Mouse (Mus musculus) heart, postnatal 4 days (tissue): Measurements from ENCODE around the gene Msh5. TPM values are rescaled to one million over a fixed set of nuclear protein-coding genes. Genes with fewer than 3 reads are reported as not detected.

Source experiments
- DNase-seq: peaks from one replicate; pipeline ENCODE4 v3.0.0; 2021
- total RNA-seq, 2 experiments: library from RNA; stranded (reverse); gene quantifications; 2 replicates each; pipeline ENCODE4 v1.2.3; 2021

Msh5 gene
- total RNA-seq, 2 experiments from 2014 or later: 4.0 to 6.5 TPM

DNA sequence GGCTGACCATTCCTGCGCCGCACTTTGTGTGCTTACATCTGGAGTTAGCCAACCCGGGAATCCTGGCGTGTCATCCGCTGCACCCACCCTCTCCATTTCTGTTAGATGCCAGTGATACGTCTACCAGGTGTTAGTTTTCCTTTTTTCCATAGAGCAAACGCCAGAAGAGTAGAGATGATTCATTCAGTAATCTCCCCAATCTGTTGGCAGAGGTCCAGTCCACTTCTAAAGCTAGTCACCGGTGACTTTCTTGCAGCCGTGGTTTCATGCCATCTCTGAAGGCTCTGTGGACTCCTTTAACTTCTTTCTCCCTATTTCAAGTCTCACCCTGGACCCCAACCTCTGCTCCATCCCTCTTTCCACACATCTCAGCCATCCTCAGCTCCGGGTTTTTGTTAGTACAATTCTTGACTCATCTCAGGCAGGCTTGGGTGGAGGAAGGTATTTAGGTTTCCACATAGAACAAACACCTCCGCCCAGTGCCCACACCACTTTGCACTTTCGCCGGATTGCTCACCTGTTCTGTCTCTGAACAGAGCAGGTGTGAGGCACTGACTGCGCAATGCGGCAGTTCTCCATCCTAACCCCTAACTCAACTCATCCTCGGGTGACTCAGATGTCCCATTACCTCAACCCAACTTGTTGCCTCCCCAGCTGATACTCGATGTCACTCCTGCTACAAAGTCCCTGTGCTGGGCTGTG lies 21.8 kb upstream of the Msh5 start:
- no peak for DNase-seq

DNA sequence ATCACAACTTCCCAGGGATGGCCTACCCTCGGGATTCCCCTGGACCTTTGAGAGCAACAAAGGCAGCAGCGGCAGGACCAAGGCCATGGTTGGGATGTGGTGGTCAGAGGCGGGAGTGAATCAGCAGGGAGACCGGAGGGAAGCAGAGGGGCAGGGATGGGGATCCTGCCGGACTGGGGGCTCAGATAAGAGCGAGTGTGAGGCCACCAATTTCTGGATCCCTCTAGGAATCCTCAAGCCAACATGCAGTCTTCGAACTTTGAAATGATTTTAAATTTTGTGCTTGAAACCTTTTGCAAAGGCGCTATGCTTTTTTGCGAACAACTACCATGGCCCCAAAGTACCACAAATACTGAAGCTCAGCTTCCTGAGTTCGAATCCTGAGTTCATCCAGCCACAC lies 19.5 kb upstream of the Msh5 start, which contains the start of gene Mpig6b:
Mpig6b (minus strand) TSS at position 101 of the 400 bp plus-strand sequence.
- no peak for DNase-seq

DNA sequence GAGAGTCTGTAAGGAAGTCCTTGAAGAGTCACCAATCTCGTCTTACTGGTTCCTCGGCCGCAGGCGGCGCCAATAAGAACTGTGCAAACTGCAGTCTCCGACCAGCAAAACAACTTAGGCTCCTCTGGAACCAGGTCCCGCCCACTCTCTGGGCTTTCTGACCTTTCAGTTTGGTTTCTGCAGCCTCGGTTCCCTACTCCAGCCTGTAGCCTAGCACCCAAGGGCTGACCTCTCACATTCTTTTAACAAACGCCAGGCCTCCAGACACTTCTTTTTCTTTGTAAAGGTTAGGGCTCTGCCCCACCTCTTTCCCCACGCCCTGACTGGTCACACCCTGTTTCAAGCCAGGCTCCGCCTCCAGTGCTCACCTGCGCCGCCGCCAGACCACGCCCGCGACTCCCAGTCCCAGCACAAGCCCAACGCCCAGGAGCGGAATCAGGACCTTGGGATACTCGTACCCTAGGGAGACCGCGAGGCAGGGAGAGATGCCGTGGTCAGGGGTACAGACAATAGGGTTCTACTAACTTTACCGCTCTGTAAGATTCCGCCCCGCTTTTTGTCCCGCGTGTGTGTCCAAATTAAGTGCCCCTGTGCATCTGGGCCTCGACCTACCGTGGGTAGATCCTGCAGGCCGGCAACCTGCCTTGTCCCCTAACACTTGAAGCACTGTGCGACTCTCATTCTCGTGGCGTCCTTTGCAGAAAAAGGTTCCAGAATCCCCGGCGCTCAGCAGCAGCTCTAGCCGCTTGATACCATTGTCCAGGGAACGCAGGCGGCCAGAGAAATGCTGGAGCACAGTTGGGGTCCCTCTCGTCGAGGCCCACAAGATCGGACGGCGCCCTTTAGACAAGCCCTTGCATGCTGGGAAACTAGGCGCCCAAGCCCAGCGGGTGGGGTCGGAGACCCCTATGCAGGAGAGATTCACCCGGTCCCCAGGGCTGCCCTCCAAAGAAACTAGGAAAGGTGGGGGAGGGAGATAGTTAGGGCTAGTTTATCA lies 18.7 kb upstream of the Msh5 start, which contains the start of gene Ly6g6c:
Ly6g6c (plus strand) TSS at position 438 of the 997 bp plus-strand sequence.
- peak; percentile 40 for DNase-seq

- no peak for DNase-seq
Measured at GRCm38 (mm10) chr17:35064378-35064877, 17.9 kb upstream of the Msh5 start.

DNA sequence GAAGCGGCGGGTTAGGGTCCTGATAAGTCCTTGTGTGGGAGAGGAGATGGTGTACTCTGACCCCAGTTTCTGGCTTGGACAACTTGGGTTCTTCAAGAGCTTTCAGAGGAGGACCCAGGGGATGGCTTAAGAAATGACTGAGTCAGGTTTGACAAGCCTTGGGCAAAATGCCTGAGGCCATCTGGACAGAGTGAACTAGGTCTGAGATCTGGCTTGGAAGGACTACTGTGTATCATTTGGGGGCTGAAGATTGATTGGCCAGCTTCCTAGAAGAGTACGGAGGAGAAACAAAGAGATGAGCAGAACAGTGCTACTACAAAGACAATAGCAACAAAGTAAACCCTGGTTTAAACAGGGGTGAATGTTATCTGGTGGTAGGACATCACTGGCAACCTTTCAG lies 16.9 kb upstream of the Msh5 start:
- peak; percentile 53 for DNase-seq

GRCm38 (mm10) chr17:35061299-35061698 lies 14.8 kb upstream of the Msh5 start:
- no peak for DNase-seq

DNA sequence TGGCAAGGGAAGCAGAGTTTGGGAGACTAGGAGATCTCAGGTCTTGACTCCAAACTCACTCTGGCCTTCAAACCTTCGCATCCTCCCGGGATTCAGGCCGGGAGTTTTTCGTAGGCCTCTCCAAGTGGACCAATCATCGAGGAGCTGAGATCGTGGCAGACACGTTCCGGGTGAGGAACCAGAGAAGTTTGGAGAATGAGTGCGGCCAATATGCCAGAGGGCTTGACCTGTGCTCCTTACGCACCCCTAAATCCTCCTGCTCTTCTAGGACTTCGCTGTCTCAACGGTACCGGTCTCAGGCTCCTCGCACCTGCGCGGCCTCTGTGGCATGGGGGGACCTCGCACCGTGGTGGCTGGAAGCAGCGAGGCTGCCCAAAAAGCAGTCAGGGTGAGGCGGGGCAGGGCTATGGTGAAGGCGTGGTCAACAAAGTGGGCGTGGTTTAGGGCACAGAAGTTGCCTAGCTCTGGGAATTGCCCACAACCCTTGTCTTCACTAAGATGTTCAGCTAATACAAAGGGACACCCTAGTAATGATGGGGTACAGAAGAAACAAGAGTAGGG lies 14.3 kb upstream of the Msh5 start:
- DNase-seq: peak; percentile 50

DNA sequence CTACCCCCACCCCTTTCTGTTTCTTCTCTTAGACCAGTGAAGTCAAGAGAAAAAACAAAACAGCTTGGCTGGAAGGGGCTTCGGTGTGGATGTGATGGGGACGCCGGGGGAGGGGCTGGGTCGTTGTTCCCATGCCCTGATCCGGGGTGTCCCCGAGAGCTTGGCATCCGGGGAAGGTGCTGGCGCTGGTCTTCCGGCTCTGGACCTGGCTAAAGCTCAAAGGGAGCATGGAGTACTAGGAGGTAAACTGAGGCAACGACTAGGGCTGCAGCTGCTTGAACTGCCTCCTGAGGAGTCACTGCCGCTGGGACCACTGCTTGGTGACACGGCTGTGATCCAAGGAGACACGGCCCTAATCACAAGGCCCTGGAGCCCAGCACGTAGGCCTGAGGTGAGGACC lies 13.5 kb upstream of the Msh5 start:
- DNase-seq: no peak

- DNase-seq: peak; percentile 97
Measured at GRCm38 (mm10) chr17:35058911-35059892, 12.7 kb upstream of the Msh5 start, which contains the start of gene Ddah2. TSS of gene Ddah2 (plus strand) at chr17:35059035.

- DNase-seq: no peak
Measured at GRCm38 (mm10) chr17:35058316-35058715, 11.8 kb upstream of the Msh5 start.

DNA sequence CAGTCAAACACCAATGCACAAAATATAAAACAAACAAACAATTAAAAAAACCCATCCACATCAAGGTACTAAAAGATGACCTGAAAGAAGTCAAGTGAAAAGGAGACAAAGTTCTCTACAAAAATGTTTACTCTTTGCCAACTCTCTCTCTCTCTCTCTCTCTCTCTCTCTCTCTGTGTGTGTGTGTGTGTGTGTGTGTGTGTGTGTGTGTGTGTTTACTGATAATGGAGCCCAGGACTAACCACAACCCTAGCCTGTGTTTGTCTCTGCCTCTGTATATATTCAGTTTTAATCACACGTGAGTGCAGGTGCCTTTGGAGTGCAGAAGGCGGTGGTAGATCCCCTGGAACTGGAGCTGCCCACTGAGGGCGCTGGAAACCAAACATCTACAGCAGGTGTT lies 10.5 kb upstream of the Msh5 start:
- no peak for DNase-seq

DNA sequence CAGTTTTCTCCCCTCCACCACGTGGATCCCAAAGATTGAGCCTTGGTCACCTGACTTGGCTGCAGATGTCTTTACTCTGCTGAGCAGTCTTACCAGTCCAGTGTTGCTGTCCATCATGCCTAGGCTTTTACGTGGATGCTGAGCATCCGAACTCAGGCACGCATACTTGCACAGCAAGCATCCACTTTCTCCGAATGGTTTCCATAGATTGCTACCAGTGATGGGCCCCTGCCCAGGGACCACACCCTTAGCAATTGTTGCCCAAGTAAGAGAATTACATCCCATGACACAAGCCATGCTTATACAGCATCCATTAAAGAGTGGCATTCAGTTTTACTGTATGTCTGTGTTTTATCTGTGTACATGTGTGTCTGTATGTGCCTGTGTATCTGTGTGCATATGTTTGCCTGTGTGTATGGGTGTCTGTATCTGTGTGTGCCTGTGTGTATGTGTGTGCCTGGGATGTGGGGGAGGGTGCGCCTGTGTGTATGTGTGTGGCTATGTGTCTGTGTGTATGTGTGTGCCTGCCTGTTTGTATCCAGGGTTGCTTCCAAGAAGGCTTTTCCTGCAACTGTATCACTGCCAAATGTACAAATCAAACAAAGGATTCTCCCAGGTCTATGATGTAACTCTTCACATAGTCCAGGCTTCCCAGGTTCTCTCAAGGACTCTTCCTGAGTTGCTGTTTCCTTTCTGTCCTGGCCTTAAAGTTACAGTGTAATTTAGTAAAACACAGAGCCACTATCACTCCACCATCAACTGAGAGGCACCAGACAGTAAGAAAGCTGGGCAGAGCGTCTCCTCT lies 9.3 kb upstream of the Msh5 start:
- no peak for DNase-seq

GRCm38 (mm10) chr17:35052271-35052798 lies 5.8 kb upstream of the Msh5 start:
- DNase-seq: no peak

DNA sequence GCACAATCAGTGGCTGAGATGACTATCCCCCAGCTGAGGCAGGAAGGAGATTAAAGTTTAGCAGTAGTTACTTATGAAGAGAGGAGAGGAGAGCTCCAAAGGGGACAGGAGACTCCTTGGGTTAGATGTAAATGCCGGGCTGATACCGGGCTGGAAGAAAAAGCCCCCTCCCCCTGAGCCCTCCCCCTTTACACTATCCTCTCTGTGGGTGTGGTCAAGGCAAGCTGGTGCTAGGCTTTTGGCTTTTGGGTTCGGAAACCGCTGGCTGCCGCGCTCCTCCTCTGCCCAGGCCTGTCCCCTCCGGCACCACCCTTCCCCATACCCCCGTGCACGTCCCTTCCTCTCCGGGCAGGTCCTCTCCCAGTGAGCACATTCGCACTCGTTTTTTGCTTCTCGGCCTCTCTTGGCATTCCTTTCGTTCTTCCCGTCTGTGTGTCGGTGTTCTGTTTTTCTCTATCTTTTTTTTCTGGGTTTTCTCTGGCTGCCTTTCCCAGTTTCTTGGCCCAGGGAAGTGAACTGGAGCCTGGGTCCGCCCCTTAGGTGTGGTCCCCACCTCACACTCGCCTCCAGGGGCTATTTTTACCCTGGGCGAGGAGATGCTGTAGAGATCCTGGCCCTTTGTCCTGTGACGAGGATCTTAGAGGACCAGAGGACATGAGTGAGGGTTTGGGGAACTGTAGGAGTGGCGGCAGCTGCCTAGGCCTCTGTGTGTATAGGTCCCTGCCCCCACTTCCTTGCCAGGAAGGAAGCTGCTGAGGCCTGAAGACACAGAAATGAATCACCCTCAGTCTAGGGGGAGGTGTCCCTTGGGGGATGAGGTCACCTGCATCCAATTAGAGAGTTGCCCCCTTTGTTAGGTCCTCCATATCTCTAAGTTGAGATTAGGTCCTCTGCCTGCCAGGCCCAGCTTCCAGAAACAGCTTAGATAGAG lies 4.9 kb upstream of the Msh5 start:
- DNase-seq: peak; percentile 89

DNA sequence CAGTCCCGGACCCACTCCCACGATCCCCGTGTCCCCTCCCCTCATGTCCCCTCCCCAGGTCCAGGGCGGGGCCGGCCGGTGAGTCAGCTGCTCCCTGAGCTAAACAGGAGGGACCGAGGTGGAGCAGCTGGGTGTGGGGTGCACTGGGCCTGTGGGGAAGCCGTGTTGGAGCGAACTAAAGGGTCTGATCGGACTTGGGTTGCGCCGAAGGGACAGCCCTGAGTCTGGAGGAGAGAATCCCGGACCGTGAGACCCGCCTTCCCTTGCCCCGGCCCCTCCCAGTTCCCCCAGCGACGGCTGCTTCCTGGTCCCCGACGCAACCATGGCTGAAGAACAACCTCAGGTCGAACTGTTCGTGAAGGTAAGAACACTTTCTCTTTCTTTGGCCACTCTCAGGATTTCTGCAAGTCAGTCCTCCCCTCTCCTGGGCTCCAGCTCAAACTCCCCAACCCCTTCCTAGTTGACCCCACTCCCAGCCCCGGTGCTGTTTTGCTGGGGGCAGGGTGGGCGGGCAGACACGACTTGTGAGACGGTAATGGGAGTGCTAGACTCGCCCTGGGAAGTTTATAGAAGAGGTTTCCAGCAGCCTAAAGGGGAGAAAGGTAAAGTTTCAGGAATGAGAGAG lies 3.7 kb upstream of the Msh5 start:
- peak; percentile 85 for DNase-seq

DNA sequence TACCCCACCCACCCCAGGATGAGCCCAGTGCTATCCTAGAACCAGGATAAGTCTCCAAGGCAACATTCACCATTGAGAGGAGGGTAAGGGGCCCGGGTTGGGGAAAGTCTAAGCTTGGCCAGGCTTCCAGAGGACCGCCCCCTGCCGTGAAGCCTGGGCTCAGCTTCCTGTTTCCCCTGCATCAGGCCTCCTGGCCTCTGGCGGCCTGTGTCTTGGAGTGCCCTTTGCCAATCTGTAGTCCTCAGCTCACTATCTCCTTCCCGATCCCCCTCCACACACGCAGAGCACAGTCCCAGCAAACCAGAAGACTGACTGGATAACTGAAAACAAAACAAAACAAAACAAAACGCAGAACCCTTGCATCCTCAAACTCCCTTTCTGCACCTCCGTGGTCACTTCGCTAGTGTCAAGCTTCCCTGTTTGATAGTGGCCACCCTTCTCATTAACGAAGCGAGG lies 3.0 kb upstream of the Msh5 start, which contains the start of gene Clic1:
Clic1 (plus strand) TSS at position 406 of the 456 bp plus-strand sequence.
- DNase-seq: peak; percentile 78

- no peak for DNase-seq
Measured at GRCm38 (mm10) chr17:35048932-35049440, 2.4 kb upstream of the Msh5 start.
